Mouse (Mus musculus): ENCODE measurements around the gene Stxbp1.

DNA sequence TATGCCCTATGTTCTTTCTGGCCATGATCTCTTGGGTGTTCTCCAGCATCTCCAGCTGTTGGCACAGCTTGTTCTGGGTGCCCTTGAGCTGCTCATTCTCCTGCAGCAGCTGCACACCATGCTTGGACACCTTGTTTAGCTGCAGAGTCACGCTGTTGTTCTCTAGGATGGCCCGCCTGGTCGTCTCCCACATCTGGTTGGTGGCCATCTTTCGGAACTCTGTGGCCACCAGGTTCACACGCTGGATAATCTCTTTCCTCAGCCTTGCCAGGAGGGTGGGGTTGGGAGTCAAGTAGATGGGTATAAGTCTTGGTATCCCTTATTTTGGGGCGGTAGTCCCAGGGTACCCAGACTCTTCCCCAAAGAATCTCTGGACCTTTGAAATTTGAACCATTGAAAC is 67.3 kb downstream of the Stxbp1 start:
- TF ChIP-seq CTCF (IDR thresholded peaks at IDR 0.05; ENCODE audit: low read depth) = no peak
- TF ChIP-seq EP300 (IDR thresholded peaks at IDR 0.05; ENCODE audit: low read depth) = no peak

Data from liver, postnatal 0 days (tissue).